Mouse (Mus musculus) forelimb bud, embryonic 11.5 days (tissue): Measurements from ENCODE around the gene Sh3bp5.

ENCODE experiments used
- DNase-seq: peaks from one replicate; pipeline ENCODE4 v3.0.0-alpha.2; 2012; ENCODE audit warnings: low read depth, low spot score

Sh3bp5 gene

GRCm38 (mm10) chr14:31433851-31434360 lies 2.0 kb downstream of the Sh3bp5 start:
- DNase-seq: peak; percentile 82

GRCm38 (mm10) chr14:31433126-31433525 lies 2.8 kb downstream of the Sh3bp5 start:
- no peak for DNase-seq

GRCm38 (mm10) chr14:31432424-31432823 lies 3.5 kb downstream of the Sh3bp5 start:
- DNase-seq: no peak

GRCm38 (mm10) chr14:31431789-31432330 lies 4.0 kb downstream of the Sh3bp5 start:
- no peak for DNase-seq

GRCm38 (mm10) chr14:31429004-31429395 lies 6.9 kb downstream of the Sh3bp5 start:
- no peak for DNase-seq

GRCm38 (mm10) chr14:31428211-31429003 lies 7.5 kb downstream of the Sh3bp5 start:
- no peak for DNase-seq

GRCm38 (mm10) chr14:31422961-31423791 lies 12.7 kb downstream of the Sh3bp5 start:
- no peak for DNase-seq

- no peak for DNase-seq
Observed at GRCm38 (mm10) chr14:31422395-31422794, 13.5 kb downstream of the Sh3bp5 start.

GRCm38 (mm10) chr14:31421509-31422295 lies 14.2 kb downstream of the Sh3bp5 start:
- no peak for DNase-seq

GRCm38 (mm10) chr14:31420985-31421384 lies 14.9 kb downstream of the Sh3bp5 start:
- DNase-seq: no peak

GRCm38 (mm10) chr14:31420562-31420961 lies 15.3 kb downstream of the Sh3bp5 start:
- no peak for DNase-seq

GRCm38 (mm10) chr14:31420135-31420534 lies 15.7 kb downstream of the Sh3bp5 start:
- no peak for DNase-seq

- DNase-seq: no peak
Observed at GRCm38 (mm10) chr14:31419279-31419678, 16.6 kb downstream of the Sh3bp5 start.

- DNase-seq: no peak
Observed at GRCm38 (mm10) chr14:31416835-31417549, 18.9 kb downstream of the Sh3bp5 start.

- no peak for DNase-seq
Observed at GRCm38 (mm10) chr14:31416411-31416810, 19.5 kb downstream of the Sh3bp5 start.

GRCm38 (mm10) chr14:31414967-31415376 lies 20.9 kb downstream of the Sh3bp5 start:
- no peak for DNase-seq

GRCm38 (mm10) chr14:31414235-31414966 lies 21.5 kb downstream of the Sh3bp5 start:
- DNase-seq: no peak

GRCm38 (mm10) chr14:31413475-31414086 lies 22.3 kb downstream of the Sh3bp5 start:
- DNase-seq: no peak

- DNase-seq: no peak
Observed at GRCm38 (mm10) chr14:31412651-31413056, 23.2 kb downstream of the Sh3bp5 start.

GRCm38 (mm10) chr14:31410737-31411136 lies 25.1 kb downstream of the Sh3bp5 start:
- no peak for DNase-seq
